Mouse (Mus musculus) CD4-positive, CD25-positive, alpha-beta regulatory T cell, adult 2 months (primary cell): ENCODE measurements around the gene Nudt3.
A peak's percentile ranks its signal among the peaks of the same experiment; 100 is the strongest.

Experiments used
- DNase-seq: peaks from one replicate; pipeline ENCODE4 v3.0.0-alpha.2; 2012; ENCODE audit warnings: low read depth, low spot score

The Nudt3 gene

DNA sequence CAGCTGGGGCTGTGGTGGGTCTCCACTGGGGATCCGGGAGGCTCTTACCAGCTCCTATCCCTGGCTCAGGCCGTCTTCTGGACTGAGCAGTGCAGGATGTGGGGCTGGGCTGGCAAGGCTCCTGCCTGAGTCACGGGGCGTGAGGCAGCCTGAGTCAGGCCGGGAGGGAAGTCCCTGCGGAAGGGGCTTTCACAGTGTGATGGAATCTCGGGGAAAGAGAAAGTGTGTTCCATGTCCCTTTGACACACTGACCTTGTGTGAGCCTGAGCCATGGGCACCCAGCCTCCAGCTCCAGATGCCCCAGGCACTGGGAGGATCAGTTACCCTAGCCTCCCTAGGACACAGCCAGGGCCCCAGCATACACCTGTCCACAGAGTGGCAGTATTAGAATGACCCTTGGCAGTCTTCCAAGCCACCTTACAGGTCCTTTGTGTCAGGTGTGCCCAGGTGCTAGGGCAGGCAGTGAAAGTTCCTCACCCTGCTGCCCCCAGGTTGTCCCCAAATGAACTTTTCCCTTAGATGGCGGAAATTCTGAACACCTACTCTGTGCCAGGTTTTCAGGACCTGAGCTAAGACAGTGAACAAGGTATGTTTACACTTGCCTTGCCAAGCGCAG is 75.9 kb downstream of the Nudt3 start:
- no peak for DNase-seq

DNA sequence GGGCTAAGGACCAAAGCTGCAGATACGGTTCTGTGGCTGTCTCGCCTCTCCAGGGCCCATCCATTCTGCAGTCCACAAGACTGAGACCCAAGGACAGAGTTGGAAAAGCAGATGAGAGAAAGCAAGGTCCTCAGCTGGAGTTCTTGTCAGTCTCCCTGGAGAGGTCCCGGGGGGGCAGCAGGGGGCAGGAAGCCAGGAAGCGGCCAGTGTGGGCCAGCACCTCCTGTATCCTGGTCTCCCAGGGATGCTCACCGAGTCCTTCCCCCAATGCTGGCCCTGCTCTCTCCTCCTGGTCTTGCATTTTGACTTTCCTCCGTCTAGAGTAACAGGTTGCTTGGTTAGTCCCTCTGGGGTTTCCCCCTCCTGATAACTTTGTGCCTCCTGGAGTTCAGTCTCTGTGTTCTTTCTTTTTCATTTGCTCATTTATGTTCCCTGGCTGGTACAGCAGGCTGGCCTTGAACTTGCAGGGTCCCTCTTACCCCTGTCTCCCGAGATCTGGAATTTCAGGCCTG is 76.7 kb downstream of the Nudt3 start:
- DNase-seq = no peak

DNA sequence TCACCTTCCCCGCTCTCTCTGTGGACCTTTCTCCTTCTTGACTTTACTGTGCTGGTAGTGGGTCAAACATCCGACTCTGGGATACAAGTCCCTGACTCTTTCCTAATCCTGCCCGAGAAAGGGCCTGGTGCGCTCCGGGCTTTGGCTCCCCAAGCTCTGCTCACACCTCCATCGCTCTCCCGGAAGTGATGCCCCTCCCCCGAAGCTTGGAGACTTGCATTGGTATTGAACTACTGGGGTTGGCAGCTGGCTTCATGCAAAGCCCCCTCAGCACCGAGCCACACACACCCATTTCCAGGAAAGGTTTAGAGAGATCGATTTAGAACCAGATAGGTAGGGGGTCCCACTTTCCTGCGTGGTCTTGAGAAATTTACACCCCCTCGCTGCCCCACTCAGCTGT is 77.3 kb downstream of the Nudt3 start:
- no peak for DNase-seq

DNA sequence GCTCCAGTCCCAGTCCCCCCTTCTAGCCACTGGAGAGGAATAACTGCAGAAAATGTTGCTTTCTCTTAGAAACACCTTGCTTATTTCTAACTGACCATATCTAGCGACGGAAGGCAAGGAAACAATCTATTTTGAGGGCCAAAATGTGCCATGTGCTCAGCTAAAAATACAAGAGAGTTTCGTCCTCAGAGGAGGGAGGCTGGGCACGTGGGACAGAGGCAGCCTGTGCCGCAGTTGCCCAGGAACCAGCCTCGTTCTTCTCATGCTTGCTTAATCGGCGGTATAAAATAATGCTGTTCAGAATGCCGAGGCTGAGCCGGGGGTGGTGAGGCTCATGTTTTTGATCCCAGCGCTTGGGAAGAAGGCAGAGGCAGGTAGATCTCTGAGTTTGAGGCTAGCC is 78.7 kb downstream of the Nudt3 start:
- DNase-seq = no peak

DNA sequence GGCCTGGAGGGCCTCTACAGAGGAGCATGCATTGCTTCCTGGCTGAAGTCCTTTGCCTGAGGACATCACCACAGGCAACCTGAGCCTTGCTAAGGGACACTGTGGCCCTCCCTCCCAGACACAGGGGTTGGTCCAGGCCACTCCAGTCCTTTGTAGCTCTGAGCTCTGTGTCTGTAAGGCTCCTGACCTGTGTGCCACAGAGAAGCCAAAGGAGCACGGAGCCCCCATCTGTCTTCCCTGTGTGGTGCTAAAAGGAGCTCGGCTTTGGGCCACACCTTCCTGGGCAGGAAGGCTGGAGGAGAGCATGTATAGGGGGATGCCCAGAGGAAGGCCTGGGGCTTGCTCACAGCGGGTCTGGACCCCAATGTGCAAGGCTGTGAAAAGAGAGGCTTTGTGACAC is 81.3 kb downstream of the Nudt3 start:
- no peak for DNase-seq

DNA sequence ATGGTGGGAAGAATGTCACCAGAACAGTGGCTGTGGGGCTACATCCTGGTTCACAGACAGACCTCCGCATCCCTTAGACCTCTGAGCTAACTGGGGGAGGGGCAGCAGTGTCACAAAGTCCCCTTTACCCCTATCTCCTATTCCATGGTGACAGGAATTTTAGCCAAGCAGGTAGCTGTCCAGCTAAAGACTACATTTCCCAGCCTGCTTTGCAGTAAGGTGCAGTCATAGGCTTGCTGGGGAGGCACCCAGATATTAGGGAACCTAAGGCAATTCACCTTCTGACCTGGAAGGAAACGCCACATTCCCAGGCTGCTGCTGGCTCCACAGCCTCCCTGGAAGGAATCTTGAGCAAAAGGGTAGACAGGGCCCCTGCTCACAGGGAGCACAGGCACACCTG is 82.0 kb downstream of the Nudt3 start:
- no peak for DNase-seq

DNA sequence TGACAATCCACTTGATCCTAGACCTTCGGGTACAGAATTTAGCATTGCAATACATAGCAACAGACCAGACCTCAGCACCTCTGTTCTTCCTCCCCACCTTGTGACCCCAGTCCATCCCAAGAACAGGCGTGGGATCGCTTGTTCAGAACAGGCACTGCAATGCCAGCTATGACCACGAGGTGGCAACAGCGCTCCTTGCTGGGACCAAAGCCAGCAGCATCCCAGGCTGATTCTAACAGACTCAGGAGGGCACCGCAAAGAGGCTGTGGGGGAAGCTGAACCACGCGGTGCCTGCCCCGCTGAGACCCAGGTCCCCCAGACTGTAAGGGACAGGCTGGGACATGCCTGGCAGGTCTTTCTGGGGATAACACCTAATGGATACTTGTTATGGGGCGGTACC is 88.6 kb downstream of the Nudt3 start:
- DNase-seq = peak; percentile 92

DNA sequence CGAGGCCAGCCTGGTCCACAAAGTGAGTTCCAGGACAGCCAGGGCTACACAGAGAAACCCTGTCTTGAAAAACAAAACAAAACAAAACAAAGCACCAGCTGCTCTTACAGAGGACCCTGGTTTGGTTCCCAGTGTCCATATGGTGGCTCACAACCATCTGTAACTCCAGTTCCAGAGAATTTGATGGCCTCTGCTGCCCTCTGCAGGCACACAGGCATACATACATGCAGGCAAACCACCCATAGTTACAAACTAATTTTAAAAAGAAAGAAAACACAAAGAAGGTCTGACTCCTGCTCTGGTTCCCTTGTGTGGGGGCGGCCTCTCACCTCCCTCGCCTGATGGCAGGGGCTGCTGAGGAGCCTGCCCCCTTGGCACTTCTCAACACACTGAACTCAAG is 89.9 kb downstream of the Nudt3 start:
- DNase-seq = peak; percentile 51

DNA sequence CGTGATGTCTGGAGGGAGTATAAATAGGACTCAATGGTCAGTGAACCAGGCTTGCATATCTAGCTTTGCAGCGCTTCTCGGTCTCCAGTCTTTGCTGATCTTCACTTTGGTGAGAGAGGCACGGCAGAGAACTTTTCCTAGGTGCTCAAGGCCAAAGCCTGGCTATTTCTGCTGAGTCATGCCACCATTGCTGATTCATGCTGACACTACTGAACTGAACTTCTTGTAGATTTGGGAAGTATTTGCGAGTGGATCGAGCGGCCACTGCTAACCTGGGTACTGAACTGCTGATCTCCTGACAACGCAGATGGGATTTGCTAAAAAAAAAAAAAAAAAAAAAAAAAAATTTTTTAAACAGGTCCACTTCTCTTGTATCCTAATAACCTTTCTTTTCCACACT is 91.2 kb downstream of the Nudt3 start:
- no peak for DNase-seq
